Mouse (Mus musculus) myocyte (in vitro differentiated cells): ENCODE data around the gene Grb10.

Experiments
- E2F4 ChIP-seq: IDR thresholded peaks from one replicate; pipeline ENCODE4 v1.6.1; 2011; ENCODE audit warnings: mild to moderate bottlenecking, control low read depth, moderate library complexity; ENCODE audit not compliant: insufficient read depth
- TCF12 ChIP-seq: IDR thresholded peaks from one replicate; pipeline ENCODE4 v1.6.1; 2011; ENCODE audit warnings: mild to moderate bottlenecking, control low read depth; ENCODE audit not compliant: poor library complexity, insufficient read depth, severe bottlenecking

DNA sequence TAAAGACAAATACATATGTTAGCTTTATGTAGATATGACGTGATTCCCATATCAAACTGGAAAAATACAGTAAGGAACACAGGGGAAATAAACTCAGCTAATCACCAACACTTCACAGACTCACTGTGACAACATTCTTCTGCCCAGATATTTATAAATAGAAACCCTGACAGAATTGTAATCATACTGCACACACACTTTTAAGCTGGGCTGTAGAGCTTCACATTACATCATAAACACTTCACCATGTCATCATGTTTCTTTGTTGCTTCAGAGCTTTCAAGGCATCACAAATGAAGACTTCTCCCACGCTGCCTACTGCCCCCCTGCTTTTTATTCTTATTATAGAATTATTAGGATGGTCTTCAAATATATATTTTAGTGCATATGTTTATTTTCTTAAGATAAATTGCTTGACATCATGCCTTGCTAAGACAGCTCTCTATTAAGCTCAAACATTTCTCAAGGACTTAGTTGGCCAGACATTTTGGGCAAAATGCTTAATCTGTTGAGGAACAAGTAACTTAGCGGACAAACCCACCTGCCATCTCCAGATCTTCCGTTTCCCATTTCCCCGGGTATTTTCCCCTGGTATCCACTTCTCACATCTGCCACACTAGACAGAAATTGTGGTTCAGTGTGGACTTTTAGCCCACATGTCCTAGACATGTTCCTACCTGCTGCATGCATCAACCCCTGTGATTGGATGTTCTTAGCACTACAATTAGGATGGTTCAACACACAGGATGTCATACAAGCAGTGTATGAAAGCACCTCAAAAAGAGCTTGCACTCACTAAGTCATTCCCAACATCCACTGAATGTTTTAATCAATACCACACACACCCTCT is 81.0 kb downstream of the Grb10 start:
- TF ChIP-seq E2F4 (no peak), TCF12 (no peak)
